Mouse (Mus musculus): Measurements from ENCODE around the gene Braf.

Gene Braf

GRCm38 (mm10) chr6:39606862-39607261, 118.4 kb downstream of the Braf start:
- no peak for DNase-seq (ENCODE audit: low spot score)

- no peak for DNase-seq (ENCODE audit: low spot score)
Observed at GRCm38 (mm10) chr6:39606056-39606455, 119.2 kb downstream of the Braf start.

GRCm38 (mm10) chr6:39604565-39604964, 120.7 kb downstream of the Braf start:
- no peak for DNase-seq (ENCODE audit: low spot score)

- DNase-seq (ENCODE audit: low spot score) = no peak
Observed at GRCm38 (mm10) chr6:39601828-39602227, 123.4 kb downstream of the Braf start.

GRCm38 (mm10) chr6:39600851-39601250, 124.4 kb downstream of the Braf start:
- DNase-seq (ENCODE audit: low spot score) = no peak

GRCm38 (mm10) chr6:39592401-39593214, 132.7 kb downstream of the Braf start, which contains the start of gene Ndufb2:
Ndufb2 (plus strand) TSS chr6:39592574.
- peak; percentile 88 for DNase-seq (ENCODE audit: low spot score)

GRCm38 (mm10) chr6:39591481-39591880, 133.8 kb downstream of the Braf start:
- DNase-seq (ENCODE audit: low spot score) = no peak

- DNase-seq (ENCODE audit: low spot score) = no peak
Observed at GRCm38 (mm10) chr6:39585517-39585916, 139.7 kb downstream of the Braf start, which contains the start of gene Gm42420. Gm42420 (plus strand) TSS chr6:39585753.

GRCm38 (mm10) chr6:39581087-39581784, 144.0 kb downstream of the Braf start:
- no peak for DNase-seq (ENCODE audit: low spot score)

- DNase-seq (ENCODE audit: low spot score) = no peak
Observed at GRCm38 (mm10) chr6:39580558-39580957, 144.7 kb downstream of the Braf start.

- no peak for DNase-seq (ENCODE audit: low spot score)
Observed at GRCm38 (mm10) chr6:39579552-39579951, 145.7 kb downstream of the Braf start.

GRCm38 (mm10) chr6:39574951-39575350, 150.3 kb downstream of the Braf start:
- DNase-seq (ENCODE audit: low spot score) = no peak

GRCm38 (mm10) chr6:39574555-39574869, 150.8 kb downstream of the Braf start:
- no peak for DNase-seq (ENCODE audit: low spot score)

- DNase-seq (ENCODE audit: low spot score) = peak; percentile 69
Observed at GRCm38 (mm10) chr6:39573791-39574554, 151.3 kb downstream of the Braf start, which contains the start of gene Adck2. Adck2 (plus strand) TSS chr6:39573873.

- no peak for DNase-seq (ENCODE audit: low spot score)
Observed at GRCm38 (mm10) chr6:39570426-39570825, 154.8 kb downstream of the Braf start.

- no peak for DNase-seq (ENCODE audit: low spot score)
Observed at GRCm38 (mm10) chr6:39567528-39567927, 157.7 kb downstream of the Braf start.

- peak; percentile 65 for DNase-seq (ENCODE audit: low spot score)
Observed at GRCm38 (mm10) chr6:39562166-39563015, 162.9 kb downstream of the Braf start.

- no peak for DNase-seq (ENCODE audit: low spot score)
Observed at GRCm38 (mm10) chr6:39559276-39559939, 165.9 kb downstream of the Braf start.

GRCm38 (mm10) chr6:39557723-39558261, 167.5 kb downstream of the Braf start, which contains the start of gene Dennd2a:
Dennd2a (minus strand) TSS chr6:39557867.
- DNase-seq (ENCODE audit: low spot score) = peak; percentile 77

GRCm38 (mm10) chr6:39556900-39557659, 168.2 kb downstream of the Braf start:
- DNase-seq (ENCODE audit: low spot score) = no peak

All from ovary, adult 18-20 months (tissue).